Mouse (Mus musculus) kidney, postnatal 0 days (tissue): Measurements from ENCODE around the gene Apol6. TPM values are rescaled to one million over a fixed set of nuclear protein-coding genes. Genes with fewer than 3 reads are reported as not detected.
A peak's percentile ranks its signal among the peaks of the same experiment; 100 is the strongest.

Experiments used
- ATAC-seq: fragments of 200-750 bp; cut with Nextera tagmentation; replicated peaks from 2 replicates; pipeline ENCODE4 v1.8.0; 2017; ENCODE audit warnings: low read depth, moderate number of reproducible peaks, moderate TSS enrichment, moderate library complexity; ENCODE audit not compliant: low FRiP score
- DNase-seq: peaks from one replicate; pipeline ENCODE4 v3.0.0-alpha.2; 2016; ENCODE audit warnings: low spot score
- H3K27ac ChIP-seq: fragments of 300-500 bp; sonication (generic); 2 replicates; pipeline ENCODE4 v1.5.1; 2014; ENCODE audit warnings: mild to moderate bottlenecking
- H3K27me3 ChIP-seq: fragments of 300-500 bp; sonication (generic); 2 replicates; pipeline ENCODE4 v1.6.1; 2014; ENCODE audit warnings: low read length, mixed read lengths; ENCODE audit not compliant: insufficient read depth
- H3K36me3 ChIP-seq: fragments of 300-500 bp; sonication (generic); 2 replicates; pipeline ENCODE4 v1.6.1; 2014; ENCODE audit warnings: low read length, mixed read lengths; ENCODE audit not compliant: insufficient read depth
- H3K4me1 ChIP-seq: fragments of 300-500 bp; sonication (generic); replicated peaks from 2 replicates; pipeline ENCODE4 v1.6.1; 2014; ENCODE audit warnings: antibody characterized with exemption, low read length, mixed read lengths; ENCODE audit not compliant: insufficient read depth
- H3K4me2 ChIP-seq: fragments of 300-500 bp; sonication (generic); 2 replicates; pipeline ENCODE4 v1.6.1; 2014; ENCODE audit warnings: mild to moderate bottlenecking, low read length, moderate library complexity, mixed read lengths
- H3K4me3 ChIP-seq: fragments of 300-500 bp; sonication (generic); replicated peaks from 2 replicates; pipeline ENCODE4 v1.5.1; 2014; ENCODE audit warnings: low read depth, low read length
- H3K9ac ChIP-seq: fragments of 300-500 bp; sonication (generic); 2 replicates; pipeline ENCODE4 v1.6.1; 2014; ENCODE audit warnings: low read depth, low read length
- H3K9me3 ChIP-seq: fragments of 300-500 bp; sonication (generic); replicated peaks from 2 replicates; pipeline ENCODE4 v1.6.1; 2016; ENCODE audit warnings: low read length, inconsistent platforms, mixed read lengths
- CTCF ChIP-seq: IDR thresholded peaks from 2 replicates; pipeline ENCODE4 v1.5.1; 2016; ENCODE audit warnings: antibody characterized with exemption, low read depth, mild to moderate bottlenecking, moderate library complexity
- WGBS: fragments of 180-500 bp; shearing (Covaris S2); extraction: QIAGEN DNeasy Blood & Tissue Kit; methylation state at CpG from one replicate; pipeline ENCODE4 v1.1.7; 2014; 5-methylcytosine and 5-hydroxymethylcytosine counted together
- polyA plus RNA-seq: library from polyadenylated mRNA; unstranded; fragments of >200 nt; fragmentation: Nextera tagmentation; extraction: Ambion mirVana; gene quantifications from 2 replicates; pipeline ENCODE4 v1.2.1, GENCODE M21; 2015

Apol6 gene
- polyA plus RNA-seq, 1 experiment from 2014 or later = 0.08 TPM

- ATAC-seq = 0 out of 2 replicates have a peak, but pooled peaks have one; percentile 18
- no peaks in the 10 kb centered on the region for H3K36me3 ChIP-seq
- H3K4me2 ChIP-seq = no peak overlapping the region
- DNase-seq = no peak
- H3K9ac ChIP-seq = no peak overlapping the region
- no peaks in the 10 kb centered on the region for H3K4me1 ChIP-seq
- no peaks in the 10 kb centered on the region for H3K9me3 ChIP-seq
- WGBS = 78% methylated on average over 6 of the region's 6 CpGs
- no peak overlapping the region for H3K4me3 ChIP-seq
- H3K27ac ChIP-seq = no peak overlapping the region
- TF ChIP-seq CTCF = no peak
- no peaks in the 10 kb centered on the region for H3K27me3 ChIP-seq
Measured at GRCm38 (mm10) chr15:77027675-77028074, 16.9 kb upstream of the Apol6 start.

GRCm38 (mm10) chr15:77029331-77029991, 15.1 kb upstream of the Apol6 start:
- no peak overlapping the region for H3K27ac ChIP-seq
- H3K4me2 ChIP-seq = no peak overlapping the region
- TF ChIP-seq CTCF = peak; percentile 92

GRCm38 (mm10) chr15:77031271-77031670, 13.3 kb upstream of the Apol6 start:
- DNase-seq = no peak
- no peak for TF ChIP-seq CTCF
- WGBS = 53% methylated on average over 3 of the region's 3 CpGs

More at GRCm38 (mm10) chr15:77029331-77029991, 15.1 kb upstream of the Apol6 start:
- H3K4me1 ChIP-seq = no peaks in the 10 kb centered on the region
- no peak overlapping the region for H3K4me3 ChIP-seq
- 24% methylated on average over 7 of the region's 7 CpGs for WGBS
- no peaks in the 10 kb centered on the region for H3K36me3 ChIP-seq
- DNase-seq = peak; percentile 90
- H3K9ac ChIP-seq = 0 out of 2 replicates have a peak overlapping the region, but pooled peaks have one; percentile 27
- no peak for ATAC-seq
- H3K27me3 ChIP-seq = no peaks in the 10 kb centered on the region
- no peaks in the 10 kb centered on the region for H3K9me3 ChIP-seq

GRCm38 (mm10) chr15:77034526-77034925, 10.0 kb upstream of the Apol6 start:
- no peak overlapping the region for H3K4me3 ChIP-seq
- ATAC-seq = no peak

More at GRCm38 (mm10) chr15:77031271-77031670, 13.3 kb upstream of the Apol6 start:
- Histone ChIP-seq H3K4me2 (no peak overlapping the region), H3K4me3 (no peak overlapping the region), H3K36me3 (no peaks in the 10 kb centered on the region), H3K9ac (no peak overlapping the region), H3K9me3 (no peaks in the 10 kb centered on the region), H3K4me1 (peaks cover 5% of the 10 kb centered on the region; the same call in 1 of the 2 replicates), H3K27ac (no peak overlapping the region), H3K27me3 (no peaks in the 10 kb centered on the region)
- no peak for ATAC-seq

GRCm38 (mm10) chr15:77035643-77036042, 8.9 kb upstream of the Apol6 start:
- no peaks in the 10 kb centered on the region for H3K27me3 ChIP-seq
- H3K4me2 ChIP-seq = no peak overlapping the region
- H3K27ac ChIP-seq = peak overlapping the region; percentile 81
- WGBS = 63% methylated on average over 3 of the region's 3 CpGs
- no peak for ATAC-seq
- no peak for DNase-seq
- H3K9ac ChIP-seq = no peak overlapping the region
- H3K36me3 ChIP-seq = no peaks in the 10 kb centered on the region
- no peaks in the 10 kb centered on the region for H3K9me3 ChIP-seq
- H3K4me1 ChIP-seq = peaks cover 22% of the 10 kb centered on the region
- no peak for TF ChIP-seq CTCF
- no peak overlapping the region for H3K4me3 ChIP-seq

More at GRCm38 (mm10) chr15:77034526-77034925, 10.0 kb upstream of the Apol6 start:
- no peak overlapping the region for H3K27ac ChIP-seq
- H3K27me3 ChIP-seq = no peaks in the 10 kb centered on the region
- H3K36me3 ChIP-seq = no peaks in the 10 kb centered on the region
- H3K9me3 ChIP-seq = no peaks in the 10 kb centered on the region
- TF ChIP-seq CTCF = no peak
- H3K4me1 ChIP-seq = peaks cover 20% of the 10 kb centered on the region
- WGBS = 76% methylated on average over 6 of the region's 6 CpGs
- no peak overlapping the region for H3K4me2 ChIP-seq
- no peak for DNase-seq
- H3K9ac ChIP-seq = no peak overlapping the region

- Histone ChIP-seq H3K4me3 (no peak overlapping the region), H3K9me3 (no peaks in the 10 kb centered on the region), H3K36me3 (no peaks in the 10 kb centered on the region), H3K9ac (0 out of 2 replicates have a peak overlapping the region, but pooled peaks have one; percentile 6), H3K27me3 (no peaks in the 10 kb centered on the region), H3K4me1 (peaks cover 22% of the 10 kb centered on the region), H3K4me2 (no peak overlapping the region), H3K27ac (peak overlapping the region; percentile 81)
- WGBS = 41% methylated on average over 11 of the region's 11 CpGs
- DNase-seq (peak; percentile 82), ATAC-seq (peak; percentile 69)
- no peak for TF ChIP-seq CTCF
Measured at GRCm38 (mm10) chr15:77036320-77036988, 8.1 kb upstream of the Apol6 start.
